Mouse (Mus musculus): Measurements from ENCODE around the gene Carf.
A peak's percentile ranks its signal among the peaks of the same experiment; 100 is the strongest.

Carf gene

DNA sequence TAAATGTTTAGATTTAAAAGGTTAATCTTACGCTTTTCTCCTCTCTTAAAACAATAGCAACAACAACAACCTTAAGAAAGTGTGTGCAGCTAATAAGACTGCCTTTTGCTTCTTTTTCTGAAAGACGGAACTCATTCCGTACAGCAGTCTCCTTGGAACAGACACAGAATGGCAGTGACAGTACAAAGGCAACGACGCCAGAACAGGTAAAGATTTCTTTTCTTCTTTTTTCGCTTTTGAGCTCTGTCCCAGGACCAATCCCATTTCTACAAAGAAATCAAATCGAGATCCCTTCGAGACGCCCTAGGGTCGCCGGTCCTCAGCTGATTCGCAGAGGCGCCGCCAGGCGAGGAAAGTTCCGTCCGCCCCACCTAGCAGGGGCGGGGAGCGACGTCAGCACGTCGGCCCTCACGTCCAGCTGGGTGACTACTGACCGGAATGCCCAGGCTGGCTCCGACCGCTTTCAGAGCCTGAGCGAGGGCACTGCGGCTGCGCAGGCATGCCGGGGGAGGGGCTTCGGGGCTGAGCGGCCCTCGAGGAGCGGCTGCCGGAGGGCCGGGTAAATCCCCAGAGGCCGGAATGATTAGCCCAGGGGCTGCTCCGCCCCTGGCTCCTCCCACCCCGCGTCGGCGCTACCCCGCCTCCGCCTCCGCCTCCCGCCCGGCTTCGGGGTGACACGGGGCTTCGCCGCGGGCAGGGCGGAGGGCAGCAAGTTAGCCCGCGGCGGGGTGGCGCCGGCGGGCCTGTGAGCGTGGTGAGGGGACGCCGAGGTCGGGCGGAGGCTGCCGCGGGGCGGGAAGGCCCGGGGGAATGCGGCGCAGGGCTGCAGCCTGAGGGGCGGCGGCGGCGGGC is 82.1 kb downstream of the Carf start, which contains the start of gene Nbeal1:
Nbeal1 (plus strand) TSS at position 668 of the 852 bp plus-strand sequence.
- peak; percentile 98 for DNase-seq (ENCODE audit: low spot score)

GRCm38 (mm10) chr1:60180784-60181221 is 82.8 kb downstream of the Carf start:
- DNase-seq (ENCODE audit: low spot score): no peak

GRCm38 (mm10) chr1:60188454-60188853 is 90.4 kb downstream of the Carf start:
- no peak for DNase-seq (ENCODE audit: low spot score)

DNA sequence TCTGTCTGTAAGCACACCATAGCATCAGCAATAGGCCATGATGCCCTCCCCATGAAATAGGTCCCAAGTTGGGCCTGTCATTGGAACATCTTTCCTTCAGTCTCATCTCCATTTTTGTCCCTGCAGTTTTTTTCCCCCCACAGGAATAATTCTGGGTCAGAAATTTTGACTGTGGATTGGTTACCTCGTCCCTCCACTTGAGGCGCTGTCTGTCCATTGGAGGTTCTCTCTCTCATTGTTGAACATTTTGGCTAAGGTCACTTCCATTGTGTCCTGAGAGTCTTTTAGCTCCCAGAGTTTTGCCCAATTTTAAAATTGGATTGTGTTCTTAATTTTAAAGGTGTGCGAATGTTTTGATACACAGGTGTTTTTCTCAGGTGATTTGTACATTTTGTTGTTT is 98.8 kb downstream of the Carf start:
- DNase-seq (ENCODE audit: low spot score): no peak

GRCm38 (mm10) chr1:60199006-60199405 is 101.0 kb downstream of the Carf start:
- DNase-seq (ENCODE audit: low spot score): no peak
